Mouse (Mus musculus) olfactory bulb, adult 2 months (tissue): ENCODE data around the gene Rdh7.

Experiments used
- CTCF ChIP-seq: fragments of 200-500 bp; IDR thresholded peaks from 2 replicates; pipeline ENCODE4 v1.5.1; 2012; ENCODE audit warnings: low read depth, mild to moderate bottlenecking, low read length, moderate library complexity; ENCODE audit not compliant: insufficient read depth
- POLR2A ChIP-seq: fragments of 200-500 bp; IDR thresholded peaks from 2 replicates; pipeline ENCODE4 v1.6.1; 2012; ENCODE audit warnings: mild to moderate bottlenecking, low read depth, low read length, moderate library complexity; ENCODE audit not compliant: insufficient read depth

DNA sequence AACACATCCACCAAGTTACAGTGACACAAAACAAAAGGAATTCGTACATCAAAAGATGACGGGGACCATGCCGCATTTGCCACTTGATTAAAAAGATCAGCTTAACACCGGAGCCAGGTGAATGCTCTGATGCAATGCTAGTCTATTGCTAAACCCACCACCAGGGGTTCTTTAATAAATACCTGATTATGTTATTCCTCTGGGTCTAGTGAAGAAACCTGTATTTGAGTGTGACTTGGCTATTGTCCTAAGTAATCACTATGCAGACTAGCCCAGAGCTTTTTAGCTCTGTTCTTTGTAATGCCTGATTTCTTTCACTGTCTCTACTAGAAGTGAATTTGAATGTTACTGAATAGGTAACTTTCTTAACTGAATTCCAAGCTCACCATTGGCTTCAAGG is 7.6 kb downstream of the Rdh7 start:
- TF ChIP-seq POLR2A (no peak), CTCF (no peak)
